Mouse (Mus musculus): Measurements from ENCODE around the gene Drc7.

DNA sequence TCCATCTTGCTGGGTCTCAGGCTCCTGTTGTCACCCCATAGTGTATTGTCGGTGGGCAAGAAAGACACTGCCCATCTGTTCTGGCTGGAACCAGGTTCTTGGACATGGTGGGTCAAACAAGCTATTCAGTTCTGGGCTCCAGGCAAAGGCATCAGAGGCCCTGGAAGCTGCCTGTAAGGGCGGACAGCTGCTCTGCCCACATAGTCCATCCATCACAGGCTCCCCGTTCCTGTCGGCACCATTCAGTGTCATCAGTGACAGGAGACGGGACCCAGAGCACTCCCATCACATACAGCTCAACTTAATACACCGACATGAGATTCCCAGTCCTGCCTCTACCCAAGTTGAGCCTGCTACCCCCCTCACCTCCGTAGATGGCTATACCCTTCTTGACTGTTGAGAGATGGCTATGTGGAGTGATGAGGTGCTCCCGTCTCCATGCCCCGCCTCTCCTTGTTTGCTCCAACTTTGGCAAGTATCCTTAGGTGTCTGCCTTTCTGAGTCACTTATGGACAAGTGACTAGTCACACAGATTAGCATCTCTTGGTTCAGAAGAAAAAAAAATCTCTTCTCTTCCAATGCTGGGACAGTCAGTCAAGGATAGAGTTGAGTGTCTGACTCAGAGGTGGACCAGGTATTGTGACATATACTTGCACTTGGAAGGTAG is 36.8 kb upstream of the Drc7 start:
- no peak for TF ChIP-seq CTCF (IDR thresholded peaks at IDR 0.05; ENCODE audit: extremely low read depth, insufficient read length, insufficient replicate concordance, low read depth, low read length)
- TF ChIP-seq POLR2A (IDR thresholded peaks at IDR 0.05; ENCODE audit: low read depth, low read length), result no peak

Measured in small intestine, adult 2 months (tissue).